Comparison of ENCODE assay signal across 9 mouse cellular contexts in the genomic region with DNA sequence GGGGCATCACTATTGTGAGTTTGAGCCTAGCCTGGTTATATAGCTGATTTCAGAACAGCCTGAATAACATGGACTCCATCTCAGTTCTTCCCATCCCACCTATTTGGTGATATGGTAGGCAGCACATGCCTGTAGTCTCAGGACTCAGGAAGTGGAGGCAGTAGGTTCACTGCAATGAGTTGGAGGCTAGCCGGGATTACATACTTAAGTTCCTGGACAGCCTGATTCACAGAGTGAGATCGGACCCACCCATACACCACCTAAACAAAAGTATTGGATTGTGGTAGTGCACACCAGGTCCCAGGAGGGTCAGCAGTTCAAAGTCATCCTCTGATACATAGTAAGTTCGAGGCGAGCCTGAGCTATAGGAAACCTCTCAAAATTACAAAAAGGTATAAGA. TPM values are rescaled to one million over a fixed set of nuclear protein-coding genes. Genes with fewer than 3 reads are reported as not detected.
DNase-seq lines count a peak whose midpoint lies in the region; ATAC-seq and TF ChIP-seq lines count a peak whose summit lies in the region.
"Had no signal": no experiment of that assay in that cellular context is flagged by ENCODE, and none has a peak within 500 bp of the region (broad histone marks: within the 10 kb centered on the region; RNA-seq: fewer than 3 reads in every experiment).

No protein-coding gene starts in this region.

- no peaks in the 10 kb centered on the region for H3K4me1 ChIP-seq in lung, embryonic 14.5 days (ENCODE audit: insufficient read depth)
- H3K4me1 ChIP-seq in brown adipose tissue, adult 24 weeks (ENCODE audit: control insufficient read depth, insufficient read depth, insufficient read length, low read length), result peaks cover 7% of the 10 kb centered on the region; the same call in 1 of the 2 replicates
- peaks cover 15% of the 10 kb centered on the region; the same call in 1 of the 2 replicates for H3K4me1 ChIP-seq in hindbrain, postnatal 0 days (ENCODE audit: insufficient read depth, low read length)
- H3K4me1 ChIP-seq in midbrain, postnatal 0 days (ENCODE audit: insufficient read depth, low read length), result 0 out of 2 replicates have a peak, but pooled peaks cover 6% of the 10 kb centered on the region

- 13% methylated on average over 4 of the region's 4 CpGs for WGBS in lung, embryonic 14.5 days
- 22% methylated on average over 4 of the region's 4 CpGs for WGBS in hindbrain, postnatal 0 days
- WGBS in midbrain, postnatal 0 days, result 14% methylated on average over 4 of the region's 4 CpGs

- peak; percentile 27 for DNase-seq in lung, embryonic 14.5 days
- DNase-seq in lung, postnatal 25 days (ENCODE audit: low spot score), result no peak
- DNase-seq in hindbrain, postnatal 0 days (ENCODE audit: low spot score), result no peak
- DNase-seq in midbrain, postnatal 0 days (ENCODE audit: low spot score), result no peak
- DNase-seq in T-cell, adult 2 months (ENCODE audit: low spot score), result no peak
- DNase-seq in layer of hippocampus, postnatal 10 days (ENCODE audit: low spot score in 2 of 2), result no peak

- peaks cover 54% of the 10 kb centered on the region for H3K36me3 ChIP-seq in lung, embryonic 14.5 days (ENCODE audit: insufficient read depth)
- peaks cover 10% of the 10 kb centered on the region; the same call in 1 of the 2 replicates for H3K36me3 ChIP-seq in hindbrain, postnatal 0 days (ENCODE audit: insufficient read depth, low read length)
- H3K36me3 ChIP-seq in midbrain, postnatal 0 days (ENCODE audit: insufficient read depth, low read length), result peaks cover 27% of the 10 kb centered on the region

- H3K4me3 ChIP-seq in lung, embryonic 14.5 days (ENCODE audit: low read depth, low read length), result peak overlapping the region; percentile 91
- peak overlapping the region; percentile 80 for H3K4me3 ChIP-seq in brown adipose tissue, adult 24 weeks (ENCODE audit: insufficient read depth, low read depth, low read length)
- H3K4me3 ChIP-seq in hindbrain, postnatal 0 days (ENCODE audit: low read length), result peak overlapping the region; percentile 84
- H3K4me3 ChIP-seq in midbrain, postnatal 0 days (ENCODE audit: low read depth, low read length), result peak overlapping the region; percentile 90

- H3K9ac ChIP-seq in lung, embryonic 14.5 days, result peak overlapping the region; percentile 85
- peak overlapping the region; percentile 88 for H3K9ac ChIP-seq in hindbrain, postnatal 0 days (replicated peaks; ENCODE audit: low read length)
- H3K9ac ChIP-seq in midbrain, postnatal 0 days (replicated peaks; ENCODE audit: low read length, poor library complexity, severe bottlenecking), result peak overlapping the region; percentile 91

- no peaks in the 10 kb centered on the region for H3K27me3 ChIP-seq in lung, embryonic 14.5 days (ENCODE audit: insufficient read depth, low read length)
- H3K27me3 ChIP-seq in hindbrain, postnatal 0 days (ENCODE audit: insufficient read depth, low read length), result no peaks in the 10 kb centered on the region
- no peaks in the 10 kb centered on the region for H3K27me3 ChIP-seq in midbrain, postnatal 0 days (ENCODE audit: insufficient read depth, low read length)

- TF ChIP-seq CTCF in lung, embryonic 14.5 days (IDR thresholded peaks at IDR 0.05; ENCODE audit: low read depth), result no peak
- TF ChIP-seq CTCF in hindbrain, postnatal 0 days (IDR thresholded peaks at IDR 0.05; ENCODE audit: low read depth), result no peak
- no peak for TF ChIP-seq CTCF in midbrain, postnatal 0 days (IDR thresholded peaks at IDR 0.05)

- no peak overlapping the region for H3K27ac ChIP-seq in lung, embryonic 14.5 days (ENCODE audit: low read depth)
- H3K27ac ChIP-seq in brown adipose tissue, adult 24 weeks (replicated peaks; ENCODE audit: low read depth, low read length), result no peak overlapping the region
- peak overlapping the region; percentile 77; the same call in 1 of the 2 replicates for H3K27ac ChIP-seq in hindbrain, postnatal 0 days
- H3K27ac ChIP-seq in midbrain, postnatal 0 days (ENCODE audit: low read depth, low read length), result peak overlapping the region; percentile 78; the same call in 1 of the 2 replicates

- H3K9me3 ChIP-seq in lung, embryonic 14.5 days (ENCODE audit: low read depth, low read length), result no peaks in the 10 kb centered on the region
- no peaks in the 10 kb centered on the region for H3K9me3 ChIP-seq in hindbrain, postnatal 0 days (ENCODE audit: low read length)
- no peaks in the 10 kb centered on the region for H3K9me3 ChIP-seq in midbrain, postnatal 0 days (ENCODE audit: low read length)

- peak overlapping the region; percentile 73 for H3K4me2 ChIP-seq in lung, embryonic 14.5 days
- H3K4me2 ChIP-seq in hindbrain, postnatal 0 days (ENCODE audit: low read depth, low read length), result peak overlapping the region; percentile 99
- peak overlapping the region; percentile 92 for H3K4me2 ChIP-seq in midbrain, postnatal 0 days (ENCODE audit: low read depth, low read length, poor library complexity, severe bottlenecking)

- ATAC-seq in lung, embryonic 14.5 days (ENCODE audit: insufficient read depth), result peak; percentile 11; the same call in 1 of the 2 replicates
- 0 out of 2 replicates have a peak, but pooled peaks have one; percentile 1 for ATAC-seq in hindbrain, postnatal 0 days
- peak; percentile 14 for ATAC-seq in midbrain, postnatal 0 days (ENCODE audit: low FRiP score)
- no peak for ATAC-seq in inflammation-experienced regulatory T-cells, adult 6 months

RNA-seq across cellular contexts. Expression of a gene that starts 0.3 kb away (rescaled TPM):
- 0.22 and 0.78 TPM in 2 replicates for polyA plus RNA-seq in lung, embryonic 14.5 days (2014; fragmentation: Nextera tagmentation; extraction: Ambion mirVana)
- 0.79 TPM in 1 of 2 replicates, not detected in the other for polyA plus RNA-seq in brown adipose tissue, adult 24 weeks (2012; ENCODE audit: insufficient read depth, insufficient read length, missing spikeins)
- total RNA-seq in hindbrain, postnatal 0 days (2014; rRNA removed), result 0.50 and 0.73 TPM in 2 replicates
- polyA plus RNA-seq in hindbrain, postnatal 0 days (2015; fragmentation: Nextera tagmentation; extraction: Ambion mirVana), result 0.37 and 0.48 TPM in 2 replicates
- total RNA-seq in midbrain, postnatal 0 days (2014; rRNA removed), result 2.4 and 2.7 TPM in 2 replicates
- 0.90 and 0.94 TPM in 2 replicates for polyA plus RNA-seq in midbrain, postnatal 0 days (2015; fragmentation: Nextera tagmentation; extraction: Ambion mirVana)
- not detected for polyA plus RNA-seq in inflammation-experienced regulatory T-cells, adult 6 months (2017; shearing (Covaris generic))
- total RNA-seq in layer of hippocampus, postnatal 10 days (2021), result 1 to 10 TPM; 1.4 to 1.5 TPM

RNA-seq across cellular contexts. Expression of a gene that starts 0.8 kb away (rescaled TPM):
- polyA plus RNA-seq in lung, embryonic 14.5 days (2014; fragmentation: Nextera tagmentation; extraction: Ambion mirVana), result 59.4 and 66.1 TPM in 2 replicates
- 52.7 and 55.1 TPM in 2 replicates for polyA plus RNA-seq in brown adipose tissue, adult 24 weeks (2012; ENCODE audit: insufficient read depth, insufficient read length, missing spikeins)
- 70.9 and 95.6 TPM in 2 replicates for total RNA-seq in hindbrain, postnatal 0 days (2014; rRNA removed)
- 83.9 and 86.5 TPM in 2 replicates for polyA plus RNA-seq in hindbrain, postnatal 0 days (2015; fragmentation: Nextera tagmentation; extraction: Ambion mirVana)
- total RNA-seq in midbrain, postnatal 0 days (2014; rRNA removed), result 67.3 and 81.3 TPM in 2 replicates
- polyA plus RNA-seq in midbrain, postnatal 0 days (2015; fragmentation: Nextera tagmentation; extraction: Ambion mirVana), result 86.5 and 95.3 TPM in 2 replicates
- polyA plus RNA-seq in inflammation-experienced regulatory T-cells, adult 6 months (2017; shearing (Covaris generic)), result 10 to 100 TPM in 2 of 3 experiments, 1 to 10 TPM in 1; 9.8 to 15.0 (median 14.9) TPM
- 10 to 100 TPM; 53.7 to 55.2 TPM for total RNA-seq in layer of hippocampus, postnatal 10 days (2021)

RNA-seq across cellular contexts. Expression of a gene that starts 5.7 kb away (rescaled TPM):
- 1.4 TPM in 1 of 2 replicates, not detected in the other for polyA plus RNA-seq in lung, embryonic 14.5 days (2014; fragmentation: Nextera tagmentation; extraction: Ambion mirVana)
- not detected in 2 replicates for polyA plus RNA-seq in brown adipose tissue, adult 24 weeks (2012; ENCODE audit: insufficient read depth, insufficient read length, missing spikeins)
- total RNA-seq in hindbrain, postnatal 0 days (2014; rRNA removed), result 1.1 and 2.2 TPM in 2 replicates
- 0.16 TPM in 1 of 2 replicates, not detected in the other for polyA plus RNA-seq in hindbrain, postnatal 0 days (2015; fragmentation: Nextera tagmentation; extraction: Ambion mirVana)
- total RNA-seq in midbrain, postnatal 0 days (2014; rRNA removed), result 10.7 TPM in 1 of 2 replicates, not detected in the other
- polyA plus RNA-seq in midbrain, postnatal 0 days (2015; fragmentation: Nextera tagmentation; extraction: Ambion mirVana), result 0.20 TPM in 1 of 2 replicates, not detected in the other
- polyA plus RNA-seq in inflammation-experienced regulatory T-cells, adult 6 months (2017; shearing (Covaris generic)), result 1 to 10 TPM in 1 of 3 experiments, under 1 TPM in 1, not detected in 1; 0.82 to 3.0 TPM
- 1 to 10 TPM; 1.7 to 2.4 TPM for total RNA-seq in layer of hippocampus, postnatal 10 days (2021)
- polyA plus RNA-seq: frontal cortex, adult 2 months had no signal

RNA-seq across cellular contexts. Expression of a gene that starts 19.2 kb away (rescaled TPM):
- 2.3 and 3.0 TPM in 2 replicates for polyA plus RNA-seq in lung, embryonic 14.5 days (2014; fragmentation: Nextera tagmentation; extraction: Ambion mirVana)
- polyA plus RNA-seq in brown adipose tissue, adult 24 weeks (2012; ENCODE audit: insufficient read depth, insufficient read length, missing spikeins), result not detected in 2 replicates
- 0.11 and 2.7 TPM in 2 replicates for total RNA-seq in hindbrain, postnatal 0 days (2014; rRNA removed)
- polyA plus RNA-seq in hindbrain, postnatal 0 days (2015; fragmentation: Nextera tagmentation; extraction: Ambion mirVana), result 0.16 and 0.96 TPM in 2 replicates
- 2.1 and 5.8 TPM in 2 replicates for total RNA-seq in midbrain, postnatal 0 days (2014; rRNA removed)
- polyA plus RNA-seq in midbrain, postnatal 0 days (2015; fragmentation: Nextera tagmentation; extraction: Ambion mirVana), result 0.38 and 0.48 TPM in 2 replicates
- polyA plus RNA-seq in inflammation-experienced regulatory T-cells, adult 6 months (2017; shearing (Covaris generic)), result 1 to 10 TPM in 1 of 3 experiments, under 1 TPM in 1, not detected in 1; 0.31 to 8.4 TPM
- 1 to 10 TPM; 2.4 to 3.4 TPM for total RNA-seq in layer of hippocampus, postnatal 10 days (2021)

RNA-seq across cellular contexts. Expression of a gene that starts 19.2 kb away (rescaled TPM):
- 106 and 113 TPM in 2 replicates for polyA plus RNA-seq in lung, embryonic 14.5 days (2014; fragmentation: Nextera tagmentation; extraction: Ambion mirVana)
- 15.5 and 16.4 TPM in 2 replicates for polyA plus RNA-seq in brown adipose tissue, adult 24 weeks (2012; ENCODE audit: insufficient read depth, insufficient read length, missing spikeins)
- total RNA-seq in hindbrain, postnatal 0 days (2014; rRNA removed), result 43.2 and 51.9 TPM in 2 replicates
- polyA plus RNA-seq in hindbrain, postnatal 0 days (2015; fragmentation: Nextera tagmentation; extraction: Ambion mirVana), result 19.7 and 21.7 TPM in 2 replicates
- 38.7 and 41.0 TPM in 2 replicates for total RNA-seq in midbrain, postnatal 0 days (2014; rRNA removed)
- polyA plus RNA-seq in midbrain, postnatal 0 days (2015; fragmentation: Nextera tagmentation; extraction: Ambion mirVana), result 20.2 and 20.7 TPM in 2 replicates
- 10 to 100 TPM; 16.6 to 23.9 (median 21.3) TPM for polyA plus RNA-seq in inflammation-experienced regulatory T-cells, adult 6 months (2017; shearing (Covaris generic))
- 10 to 100 TPM; 36.1 to 37.6 TPM for total RNA-seq in layer of hippocampus, postnatal 10 days (2021)

Comparison
In these comparisons a context has a peak if more than half of its experiments do, and no peak if none do; other contexts are left out.
1. H3K27ac ChIP-seq: peak in hindbrain, postnatal 0 days (single experiment) and midbrain, postnatal 0 days (single experiment); none in lung, embryonic 14.5 days (single experiment) and brown adipose tissue, adult 24 weeks (single experiment).
2. Peak in every context shown above with its lines, with median percentiles within 50 percentile points of each other: H3K4me2 ChIP-seq, H3K4me3 ChIP-seq and H3K9ac ChIP-seq.